Mouse (Mus musculus) brain, embryonic 14.5 days (tissue): ENCODE results near the gene Glo1.

ENCODE experiments used
- CTCF ChIP-seq: fragments of 200-500 bp; IDR thresholded peaks from 2 replicates; pipeline ENCODE4 v1.5.1; 2012; ENCODE audit warnings: inconsistent platforms, mild to moderate bottlenecking, moderate library complexity, borderline replicate concordance; ENCODE audit not compliant: insufficient read depth, insufficient read length; ENCODE audit errors: extremely low read depth
- POLR2A ChIP-seq: fragments of 200-500 bp; IDR thresholded peaks from 2 replicates; pipeline ENCODE4 v1.6.1; 2012; ENCODE audit warnings: mild to moderate bottlenecking, inconsistent platforms, borderline replicate concordance; ENCODE audit not compliant: poor library complexity, insufficient read depth, insufficient read length, severe bottlenecking; ENCODE audit errors: extremely low read depth

GRCm38 (mm10) chr17:30576946-30577345, 49.7 kb downstream of the Glo1 start:
- TF ChIP-seq CTCF (no peak), POLR2A (no peak)
